Mouse (Mus musculus): ENCODE results near the gene Pop4.

DNA sequence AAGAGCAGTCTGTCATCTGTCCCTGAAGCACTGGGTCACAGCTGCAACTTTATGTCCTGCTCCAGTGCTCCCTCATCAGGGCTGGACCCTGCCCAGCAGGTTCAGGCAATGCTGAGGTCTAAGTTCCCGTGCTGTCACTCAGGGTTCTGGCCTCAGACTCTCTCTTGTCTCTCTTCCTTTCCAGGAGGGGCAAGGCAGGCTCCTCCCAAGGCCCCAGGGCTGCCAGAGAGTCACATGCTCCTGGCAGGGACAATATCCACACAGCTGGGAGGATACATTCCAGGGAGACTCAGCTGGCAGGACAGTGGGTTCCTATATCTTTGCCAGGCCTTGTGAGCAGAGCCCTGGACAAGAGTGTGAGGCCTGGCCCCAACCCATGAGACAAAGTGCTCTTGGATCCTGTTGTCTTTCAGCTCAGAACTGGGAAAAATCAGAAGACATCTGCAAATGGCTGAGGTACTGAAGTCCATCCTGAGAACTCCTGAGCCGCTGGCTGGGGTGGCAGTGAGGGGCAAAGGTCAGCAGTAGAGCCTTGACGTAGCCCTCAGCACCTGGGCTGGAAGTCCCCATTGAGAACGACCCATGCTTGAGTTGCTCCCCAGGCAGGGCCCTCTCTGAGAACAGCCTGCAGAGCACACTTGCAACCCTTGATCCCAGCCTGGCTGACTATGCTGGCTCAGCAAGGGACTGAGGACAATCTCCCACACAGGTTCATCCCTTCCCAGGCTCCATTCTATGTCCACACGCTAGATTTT is 53.6 kb downstream of the Pop4 start:
- TF ChIP-seq ZNF384 (IDR thresholded peaks at IDR 0.05; ENCODE audit: low read depth, low read length) (no peak), HCFC1 (IDR thresholded peaks at IDR 0.05; ENCODE audit: borderline replicate concordance, insufficient read depth, low read length) (no peak), MAFK (IDR thresholded peaks at IDR 0.05; ENCODE audit: insufficient read depth, low read depth, low read length) (no peak)

Measured in ES-E14 (cell line).